Mouse (Mus musculus) monocyte, adult 2 months (primary cell): ENCODE data around the gene Cenpb.
A peak's percentile ranks its signal among the peaks of the same experiment; 100 is the strongest.

ENCODE experiments used
- DNase-seq, 2 experiments: peaks; one replicate each; pipeline ENCODE4 v3.0.0; 2022; ENCODE audit warnings: low spot score in 2 of 2, low read depth in 1 of 2

The Cenpb gene

GRCm38 (mm10) chr2:131200710-131201109, 20.8 kb upstream of the Cenpb start:
- DNase-seq: no peak

- no peak for DNase-seq
These were observed 16.9 kb upstream of the Cenpb start for GRCm38 (mm10) chr2:131196606-131197316.

GRCm38 (mm10) chr2:131191005-131191390, 11.1 kb upstream of the Cenpb start:
- no peak for DNase-seq

GRCm38 (mm10) chr2:131190344-131191004, 10.6 kb upstream of the Cenpb start:
- no peak for DNase-seq

- no peak for DNase-seq
These were observed 9.8 kb upstream of the Cenpb start for GRCm38 (mm10) chr2:131189521-131190309.

GRCm38 (mm10) chr2:131188311-131188710, 8.4 kb upstream of the Cenpb start:
- no peak for DNase-seq

GRCm38 (mm10) chr2:131187602-131187922, 7.7 kb upstream of the Cenpb start:
- DNase-seq: no peak

GRCm38 (mm10) chr2:131186771-131187601, 7.1 kb upstream of the Cenpb start, which contains the start of the genes Cdc25b and Spef1:
Cdc25b (plus strand) TSS chr2:131186949.
Spef1 (minus strand) TSS chr2:131187282.
- peak in 1 of 2 experiments; percentile 72 for DNase-seq

GRCm38 (mm10) chr2:131186343-131186742, 6.5 kb upstream of the Cenpb start:
- DNase-seq: no peak

- DNase-seq: peak in 1 of 2 experiments; percentile 19
These were observed 501 bp downstream of the Cenpb start for GRCm38 (mm10) chr2:131179246-131179886.

GRCm38 (mm10) chr2:131178828-131179245, 1.0 kb downstream of the Cenpb start:
- no peak for DNase-seq

- no peak for DNase-seq
These were observed 1.9 kb downstream of the Cenpb start for GRCm38 (mm10) chr2:131177932-131178331.

GRCm38 (mm10) chr2:131176491-131176890, 3.4 kb downstream of the Cenpb start:
- no peak for DNase-seq

GRCm38 (mm10) chr2:131175945-131176309, 3.9 kb downstream of the Cenpb start:
- no peak for DNase-seq

- DNase-seq: no peak
These were observed 4.5 kb downstream of the Cenpb start for GRCm38 (mm10) chr2:131175286-131175944.

GRCm38 (mm10) chr2:131174700-131175099, 5.2 kb downstream of the Cenpb start:
- peak in 1 of 2 experiments; percentile 31 for DNase-seq

- DNase-seq: no peak
These were observed 7.5 kb downstream of the Cenpb start for GRCm38 (mm10) chr2:131172322-131172721.

GRCm38 (mm10) chr2:131171401-131172104, 8.3 kb downstream of the Cenpb start:
- peak in 1 of 2 experiments; percentile 19 for DNase-seq

GRCm38 (mm10) chr2:131170936-131171335, 8.9 kb downstream of the Cenpb start:
- no peak for DNase-seq
